Mouse (Mus musculus): ENCODE results near the gene Il3ra. TPM values are rescaled to one million over a fixed set of nuclear protein-coding genes. Genes with fewer than 3 reads are reported as not detected.
A peak's percentile ranks its signal among the peaks of the same experiment; 100 is the strongest.

Gene Il3ra
- polyA plus RNA-seq, 1 experiment from 2014 or later = 2.7 TPM

GRCm38 (mm10) chr14:14350263-14351147, 4.4 kb downstream of the Il3ra start:
- no peak overlapping the region for H3K4me3 ChIP-seq
- no peaks in the 10 kb centered on the region for H3K4me1 ChIP-seq
- 0 out of 2 replicates have a peak, but pooled peaks cover 8% of the 10 kb centered on the region for H3K36me3 ChIP-seq
- H3K4me2 ChIP-seq (replicated peaks) = no peak overlapping the region
- H3K9me3 ChIP-seq = peaks cover 63% of the 10 kb centered on the region
- no peak overlapping the region for H3K27ac ChIP-seq
- no peak overlapping the region for H3K9ac ChIP-seq
- ATAC-seq (ENCODE audit: insufficient number of reproducible peaks, insufficient read depth, low FRiP score, low TSS enrichment) = no peak
- H3K27me3 ChIP-seq = no peaks in the 10 kb centered on the region
- WGBS = 96% methylated on average over 29 of the region's 29 CpGs

DNA sequence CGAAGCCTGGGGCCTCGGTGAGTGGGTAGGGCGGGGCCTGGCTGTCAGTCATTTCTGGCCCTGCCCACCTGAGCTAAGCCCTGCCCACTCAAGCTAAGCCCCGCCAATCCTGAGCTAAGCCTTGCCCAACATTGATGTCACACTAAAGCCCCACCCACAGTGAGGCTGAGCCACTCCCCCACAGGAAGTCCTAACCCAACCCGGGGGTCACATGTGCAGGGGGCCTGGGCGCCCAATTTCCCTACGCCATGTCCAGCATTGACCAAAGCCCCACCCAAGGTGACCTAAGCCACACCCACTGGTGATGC, 5.0 kb downstream of the Il3ra start:
- Histone ChIP-seq H3K36me3 (0 out of 2 replicates have a peak, but pooled peaks cover 8% of the 10 kb centered on the region), H3K9me3 (peaks cover 66% of the 10 kb centered on the region), H3K4me3 (no peak overlapping the region), H3K27me3 (no peaks in the 10 kb centered on the region), H3K4me2 (replicated peaks) (no peak overlapping the region), H3K27ac (no peak overlapping the region), H3K9ac (no peak overlapping the region), H3K4me1 (no peaks in the 10 kb centered on the region)
- WGBS = 98% methylated on average over 7 of the region's 7 CpGs
- no peak for ATAC-seq (ENCODE audit: insufficient number of reproducible peaks, insufficient read depth, low FRiP score, low TSS enrichment)

DNA sequence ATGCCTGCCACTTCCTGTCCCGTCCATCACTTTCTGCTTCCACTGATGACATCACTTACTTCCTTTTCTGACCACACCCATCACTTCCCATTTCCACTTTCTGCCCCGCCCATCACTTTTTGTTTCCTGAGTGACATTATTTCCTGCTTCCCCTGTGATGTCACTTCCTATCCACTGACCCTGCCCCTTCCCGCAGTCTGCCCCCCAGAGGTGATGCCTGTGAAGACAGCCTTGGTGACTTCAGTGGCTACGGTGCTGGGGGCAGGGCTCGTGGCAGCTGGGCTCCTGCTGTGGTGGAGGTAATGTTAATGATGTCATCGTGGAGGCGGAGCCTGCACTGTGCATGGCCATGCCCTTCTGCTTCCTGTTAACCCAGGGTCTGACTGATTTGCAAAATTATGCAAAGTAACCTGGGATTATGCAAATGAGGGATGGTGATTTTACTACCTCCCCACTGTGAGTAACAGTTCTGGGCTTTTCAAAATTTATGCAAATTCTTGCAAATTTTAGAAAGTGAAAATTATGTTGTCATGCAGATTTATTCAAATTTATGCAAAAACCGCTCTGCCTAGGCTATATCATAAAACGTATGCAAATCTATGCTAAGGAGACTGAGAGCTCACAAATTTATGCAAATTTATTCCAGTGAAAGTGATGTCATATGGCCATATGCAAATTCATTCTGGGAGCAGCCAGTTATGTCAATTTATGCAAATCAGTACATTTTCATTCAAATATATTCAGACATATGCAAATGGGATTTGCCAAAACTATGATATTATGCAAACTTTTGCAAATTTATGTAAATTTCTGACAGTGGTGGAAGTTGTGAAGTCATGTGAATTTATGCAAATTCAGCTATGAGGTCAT, 5.9 kb downstream of the Il3ra start:
- Histone ChIP-seq H3K9me3 (peaks cover 62% of the 10 kb centered on the region), H3K27me3 (no peaks in the 10 kb centered on the region), H3K27ac (no peak overlapping the region), H3K4me3 (no peak overlapping the region), H3K36me3 (0 out of 2 replicates have a peak, but pooled peaks cover 8% of the 10 kb centered on the region), H3K4me1 (no peaks in the 10 kb centered on the region), H3K9ac (no peak overlapping the region), H3K4me2 (replicated peaks) (no peak overlapping the region)
- WGBS = 98% methylated on average over 9 of the region's 9 CpGs
- no peak for ATAC-seq (ENCODE audit: insufficient number of reproducible peaks, insufficient read depth, low FRiP score, low TSS enrichment)

DNA sequence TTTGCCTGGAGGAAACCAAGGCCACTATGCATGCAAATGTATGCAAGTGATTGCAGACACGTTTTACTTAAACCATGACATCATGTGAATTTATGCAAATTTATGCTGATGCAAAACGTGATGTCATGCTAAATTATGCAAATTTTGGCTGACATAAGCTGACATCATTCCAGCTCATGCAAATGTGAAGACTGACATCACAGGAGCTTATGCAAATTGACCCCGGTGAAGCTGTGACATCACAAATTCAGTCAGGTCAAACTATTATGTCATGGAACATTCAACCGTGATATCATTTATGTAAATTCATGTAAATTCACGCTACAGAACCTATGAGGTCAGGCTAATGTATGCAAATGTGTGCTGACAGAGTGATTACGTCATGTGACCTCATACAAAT, 6.5 kb downstream of the Il3ra start:
- H3K4me2 ChIP-seq (replicated peaks) = no peak overlapping the region
- no peaks in the 10 kb centered on the region for H3K4me1 ChIP-seq
- H3K9me3 ChIP-seq = peaks cover 56% of the 10 kb centered on the region
- H3K27ac ChIP-seq = no peak overlapping the region
- 0 out of 2 replicates have a peak, but pooled peaks cover 8% of the 10 kb centered on the region for H3K36me3 ChIP-seq
- ATAC-seq (ENCODE audit: insufficient number of reproducible peaks, insufficient read depth, low FRiP score, low TSS enrichment) = no peak
- WGBS = 84% methylated on average over 6 of the region's 6 CpGs
- no peak overlapping the region for H3K4me3 ChIP-seq
- no peak overlapping the region for H3K9ac ChIP-seq
- no peaks in the 10 kb centered on the region for H3K27me3 ChIP-seq

DNA sequence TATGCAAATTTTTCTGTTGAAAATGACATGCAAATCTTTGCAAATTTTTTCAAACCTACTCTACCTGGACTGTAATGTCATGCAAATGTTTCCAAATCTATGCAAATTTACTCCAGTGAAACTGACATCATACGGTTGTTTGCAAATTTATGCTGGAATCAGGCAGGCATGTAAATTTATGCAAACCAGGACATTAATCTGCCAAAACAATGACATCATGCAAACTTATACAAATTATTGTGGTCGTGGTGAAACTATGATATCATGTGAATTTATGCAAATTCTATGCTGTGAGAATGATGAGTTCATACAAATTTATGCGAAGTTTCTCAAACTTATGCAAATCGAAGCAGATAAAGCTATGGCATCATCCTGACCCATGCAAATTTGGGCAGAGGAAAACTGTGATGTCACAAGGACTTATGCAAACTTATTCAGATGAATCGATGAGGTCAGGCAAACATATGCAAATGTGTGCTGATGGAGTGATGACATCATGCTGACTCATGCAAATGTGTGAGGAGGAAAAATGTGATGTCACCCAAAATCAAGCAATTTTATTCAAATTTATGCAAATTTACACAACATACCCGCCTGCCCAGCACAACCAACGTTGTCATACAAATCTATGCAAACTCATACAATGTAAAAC, 7.1 kb downstream of the Il3ra start:
- no peak overlapping the region for H3K27ac ChIP-seq
- 91% methylated on average over 7 of the region's 7 CpGs for WGBS
- no peaks in the 10 kb centered on the region for H3K4me1 ChIP-seq
- H3K4me3 ChIP-seq = no peak overlapping the region
- H3K27me3 ChIP-seq = no peaks in the 10 kb centered on the region
- H3K9ac ChIP-seq = no peak overlapping the region
- ATAC-seq (ENCODE audit: insufficient number of reproducible peaks, insufficient read depth, low FRiP score, low TSS enrichment) = no peak
- H3K36me3 ChIP-seq = 0 out of 2 replicates have a peak, but pooled peaks cover 8% of the 10 kb centered on the region
- H3K4me2 ChIP-seq (replicated peaks) = no peak overlapping the region
- peaks cover 50% of the 10 kb centered on the region for H3K9me3 ChIP-seq

DNA sequence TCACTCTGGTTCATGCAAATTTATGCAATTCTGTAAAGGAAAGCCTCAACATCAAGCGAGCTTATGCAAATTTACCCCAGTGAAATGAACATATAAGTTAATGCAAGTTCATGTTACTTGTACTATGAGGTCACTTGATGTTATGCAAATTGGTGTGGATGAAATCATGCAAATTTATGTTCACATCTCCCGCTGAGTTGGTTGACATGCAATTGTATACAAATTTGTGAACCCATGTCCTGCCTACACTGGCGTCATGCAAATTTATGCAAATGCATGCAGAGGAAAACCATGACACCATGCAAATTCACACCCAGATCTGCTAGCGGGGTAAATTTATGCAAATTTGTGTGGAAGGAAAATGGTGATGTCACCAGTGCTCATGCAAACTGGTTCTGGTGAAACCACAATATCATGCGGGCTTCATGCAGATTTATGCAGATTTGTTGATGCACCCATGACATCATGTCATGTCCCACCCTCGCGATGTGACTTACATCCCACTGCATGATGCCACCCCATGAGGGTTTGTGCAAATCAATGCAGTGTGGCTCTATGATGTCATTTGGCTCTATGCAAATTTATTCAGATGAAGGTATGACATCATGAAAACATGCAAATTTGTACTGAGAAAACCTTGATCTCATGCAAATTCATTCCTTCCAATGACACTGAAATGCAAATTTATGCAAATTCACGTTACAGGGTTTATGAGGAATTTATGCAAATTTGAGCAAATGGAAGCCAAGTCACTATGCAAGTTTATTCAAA, 7.8 kb downstream of the Il3ra start:
- no peak overlapping the region for H3K4me3 ChIP-seq
- no peak overlapping the region for H3K4me2 ChIP-seq (replicated peaks)
- H3K9me3 ChIP-seq = peaks cover 43% of the 10 kb centered on the region
- H3K4me1 ChIP-seq = no peaks in the 10 kb centered on the region
- no peak for ATAC-seq (ENCODE audit: insufficient number of reproducible peaks, insufficient read depth, low FRiP score, low TSS enrichment)
- no peak overlapping the region for H3K9ac ChIP-seq
- 92% methylated on average over 8 of the region's 8 CpGs for WGBS
- no peaks in the 10 kb centered on the region for H3K27me3 ChIP-seq
- H3K36me3 ChIP-seq = 0 out of 2 replicates have a peak, but pooled peaks cover 8% of the 10 kb centered on the region
- H3K27ac ChIP-seq = no peak overlapping the region

- Histone ChIP-seq H3K27me3 (no peaks in the 10 kb centered on the region), H3K9ac (no peak overlapping the region), H3K4me3 (no peak overlapping the region), H3K4me2 (replicated peaks) (no peak overlapping the region), H3K4me1 (no peaks in the 10 kb centered on the region), H3K27ac (no peak overlapping the region), H3K9me3 (peaks cover 35% of the 10 kb centered on the region), H3K36me3 (0 out of 2 replicates have a peak, but pooled peaks cover 4% of the 10 kb centered on the region)
- 96% methylated on average over 13 of the region's 13 CpGs for WGBS
- peak; percentile 65; the same call in 1 of the 2 replicates for ATAC-seq (ENCODE audit: insufficient number of reproducible peaks, insufficient read depth, low FRiP score, low TSS enrichment)
Observed at GRCm38 (mm10) chr14:14354511-14355359, 8.7 kb downstream of the Il3ra start.

GRCm38 (mm10) chr14:14355360-14355646, 9.2 kb downstream of the Il3ra start:
- H3K27me3 ChIP-seq = no peaks in the 10 kb centered on the region
- ATAC-seq (ENCODE audit: insufficient number of reproducible peaks, insufficient read depth, low FRiP score, low TSS enrichment) = no peak
- WGBS = 85% methylated on average over 8 of the region's 8 CpGs

DNA sequence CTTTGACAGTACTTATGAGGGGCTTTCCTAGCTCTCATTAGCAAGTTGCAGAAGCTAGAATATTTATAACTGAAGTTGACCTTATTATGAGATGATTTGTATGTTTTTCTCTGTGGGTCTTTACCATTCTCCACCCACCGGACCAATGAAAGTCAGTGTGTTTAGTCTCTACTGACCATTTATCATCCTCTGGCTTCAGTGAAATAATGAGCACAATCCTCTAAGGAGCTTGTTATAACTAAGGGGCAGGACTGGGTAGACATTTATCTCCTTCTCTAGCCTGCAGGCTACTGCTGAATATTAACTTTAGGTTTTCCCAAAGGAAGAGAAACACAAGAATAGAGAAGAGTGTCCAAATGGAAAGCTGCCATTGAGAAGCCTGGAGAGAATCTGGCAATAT, 49.5 kb downstream of the Il3ra start:
- Histone ChIP-seq H3K4me1 (no peaks in the 10 kb centered on the region), H3K36me3 (no peaks in the 10 kb centered on the region), H3K9me3 (no peaks in the 10 kb centered on the region), H3K4me2 (replicated peaks) (no peak overlapping the region), H3K27me3 (no peaks in the 10 kb centered on the region), H3K27ac (no peak overlapping the region), H3K4me3 (no peak overlapping the region), H3K9ac (no peak overlapping the region)
- no peak for ATAC-seq (ENCODE audit: insufficient number of reproducible peaks, insufficient read depth, low FRiP score, low TSS enrichment)
- 79% methylated on average over 1 of the region's 1 CpGs for WGBS

More at GRCm38 (mm10) chr14:14355360-14355646, 9.2 kb downstream of the Il3ra start:
- Histone ChIP-seq H3K9ac (no peak overlapping the region), H3K27ac (no peak overlapping the region), H3K36me3 (0 out of 2 replicates have a peak, but pooled peaks cover 1% of the 10 kb centered on the region), H3K4me3 (no peak overlapping the region), H3K4me2 (replicated peaks) (no peak overlapping the region), H3K4me1 (no peaks in the 10 kb centered on the region), H3K9me3 (peaks cover 29% of the 10 kb centered on the region)

DNA sequence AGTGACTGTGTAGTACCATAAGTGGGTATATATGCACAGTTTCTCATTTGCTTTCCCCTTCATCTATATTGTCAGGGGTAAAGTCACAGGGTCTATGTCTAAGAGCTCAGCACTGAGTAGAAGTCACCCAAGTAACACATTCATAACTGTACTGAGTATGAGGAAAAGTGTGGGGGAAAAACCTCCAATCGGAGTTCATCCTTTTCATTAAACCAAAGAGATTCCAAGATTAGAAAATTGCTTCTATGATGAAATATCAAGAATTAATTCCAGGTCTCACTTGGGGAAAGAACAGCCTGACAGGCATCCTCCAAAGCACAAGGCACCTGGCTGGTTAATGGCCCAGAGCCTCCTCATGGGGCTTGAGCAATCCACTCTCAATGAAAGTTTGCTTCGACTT, 54.9 kb downstream of the Il3ra start, which contains the start of gene Olfr721-ps1:
Gene Olfr721-ps1, plus strand, starts transcription at position 301 of the 400 bp plus-strand sequence.
- no peaks in the 10 kb centered on the region for H3K36me3 ChIP-seq
- no peaks in the 10 kb centered on the region for H3K9me3 ChIP-seq
- H3K27ac ChIP-seq = no peak within 1 kb of the TSS
- no peak within 1 kb of the TSS for H3K4me3 ChIP-seq
- no peak for ATAC-seq (ENCODE audit: insufficient number of reproducible peaks, insufficient read depth, low FRiP score, low TSS enrichment)
- no peak within 1 kb of the TSS for H3K4me2 ChIP-seq (replicated peaks)
- WGBS = 83% methylated on average over 2 of the region's 2 CpGs
- no peaks in the 10 kb centered on the region for H3K27me3 ChIP-seq
- H3K9ac ChIP-seq = no peak within 1 kb of the TSS
- H3K4me1 ChIP-seq = no peaks in the 10 kb centered on the region
